Mouse (Mus musculus) frontal cortex, postnatal 10 days (tissue): Measurements from ENCODE around the gene Cyp3a57.
"Not testable (repeated sequence)": the region's sequence is repeated elsewhere in the genome, so short reads cannot be mapped to it uniquely, and the experiment has no call there.

Experiments used
- DNase-seq, 2 experiments: peaks; one replicate each; pipeline ENCODE4 v3.0.0; 2022; ENCODE audit warnings: low spot score in 2 of 2, mixed read lengths in 1 of 2

Gene Cyp3a57

DNA sequence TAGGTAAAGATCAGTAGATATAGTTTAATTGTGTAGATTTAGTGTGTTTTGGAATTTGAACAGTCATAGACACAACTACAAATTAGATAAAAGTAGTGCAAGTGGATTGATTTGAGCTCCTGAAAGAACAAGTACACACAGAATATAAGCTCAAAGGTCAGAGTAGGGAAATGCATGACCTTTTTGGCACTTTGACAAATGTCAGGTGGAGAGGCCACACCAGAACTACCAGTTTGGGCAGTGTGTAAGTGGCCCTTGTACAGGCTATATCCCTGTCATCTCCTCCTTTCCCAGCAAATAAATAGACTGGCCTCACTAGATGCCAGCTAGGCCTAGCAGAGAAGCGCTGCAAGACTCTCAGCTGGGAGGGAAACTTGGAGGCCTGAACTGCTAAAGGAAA lies at the start of gene Cyp3a57:
Gene Cyp3a57 (plus strand): TSS at position 339 of the 400 bp plus-strand sequence.
- DNase-seq, result no peak

DNA sequence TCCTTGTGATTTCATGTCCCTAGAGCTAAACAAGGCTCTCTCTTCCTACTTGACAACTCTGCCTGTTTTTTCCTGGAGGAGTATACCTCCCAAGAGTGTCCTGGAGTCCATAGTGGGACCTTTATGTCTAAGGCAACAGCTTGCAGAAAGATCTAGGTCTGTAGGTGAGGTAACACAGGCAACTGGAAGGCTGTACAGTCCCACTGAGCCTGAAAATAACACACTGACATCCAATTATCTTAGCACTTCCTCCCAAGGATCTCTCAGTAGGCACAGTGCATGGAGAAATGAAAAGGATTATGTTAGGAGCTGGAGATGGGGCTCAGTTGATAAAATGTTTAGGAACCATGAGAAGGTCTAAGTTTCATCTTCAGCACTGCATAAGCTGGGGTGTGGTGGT lies 44.6 kb upstream of the Cyp3a57 start:
- no peak for DNase-seq

DNA sequence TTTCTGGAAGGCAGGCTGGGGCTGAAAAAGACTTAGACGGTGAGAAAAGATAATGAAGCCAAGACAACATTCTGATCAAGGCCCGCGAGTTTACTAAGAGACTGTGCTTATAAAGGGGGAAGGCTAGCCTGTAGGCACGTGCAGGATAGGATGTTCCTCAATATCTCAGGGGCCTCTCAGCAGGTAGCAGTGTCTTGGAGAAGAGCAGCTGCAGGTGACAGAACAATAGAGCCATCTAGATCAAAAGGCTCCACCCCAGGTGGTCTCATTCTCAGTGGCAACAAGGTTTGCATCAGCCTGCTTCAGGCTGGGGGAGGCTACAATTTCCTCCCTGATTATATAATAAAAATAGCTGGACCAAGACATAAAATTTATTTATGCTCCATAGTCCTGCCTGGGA lies 43.3 kb upstream of the Cyp3a57 start:
- DNase-seq, result not testable (repeated sequence)

DNA sequence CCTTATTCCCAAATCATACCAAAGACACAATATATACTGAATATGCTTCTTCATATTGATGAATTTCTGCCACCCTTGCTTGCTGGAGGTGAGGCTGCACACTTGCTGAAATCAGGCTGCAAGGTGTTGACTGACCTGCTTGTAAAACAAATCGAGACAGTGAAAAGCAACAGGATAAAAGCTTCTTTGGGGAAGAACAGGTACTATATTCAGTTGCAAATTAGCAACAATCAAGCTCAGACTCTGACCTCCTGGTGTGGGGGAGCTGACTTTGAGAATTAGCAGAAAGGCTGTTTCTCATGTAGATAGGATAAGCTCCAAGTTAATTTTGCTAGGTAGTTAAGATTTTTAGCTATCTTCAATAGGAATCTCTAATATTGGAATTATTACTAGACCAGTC lies 42.7 kb upstream of the Cyp3a57 start:
- no peak for DNase-seq

DNA sequence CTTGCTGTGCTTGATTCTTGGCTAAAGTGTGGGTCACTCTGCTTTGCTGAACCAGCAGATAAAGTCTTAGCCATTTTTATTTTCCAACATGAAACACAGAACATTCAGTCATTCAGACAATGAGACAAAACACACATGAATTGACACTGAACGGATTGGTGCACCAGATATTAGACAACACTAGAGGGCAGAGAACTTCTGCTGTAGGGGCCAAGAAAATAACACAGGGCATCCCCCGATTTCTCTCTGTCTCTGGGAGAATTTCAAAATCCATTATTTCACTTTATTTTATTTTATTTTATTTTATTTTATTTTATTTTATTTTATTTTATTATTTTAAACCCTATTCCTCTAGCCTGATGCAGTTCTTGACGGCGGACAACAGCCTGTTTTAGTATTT lies 38.1 kb upstream of the Cyp3a57 start:
- DNase-seq, result not testable (repeated sequence)

DNA sequence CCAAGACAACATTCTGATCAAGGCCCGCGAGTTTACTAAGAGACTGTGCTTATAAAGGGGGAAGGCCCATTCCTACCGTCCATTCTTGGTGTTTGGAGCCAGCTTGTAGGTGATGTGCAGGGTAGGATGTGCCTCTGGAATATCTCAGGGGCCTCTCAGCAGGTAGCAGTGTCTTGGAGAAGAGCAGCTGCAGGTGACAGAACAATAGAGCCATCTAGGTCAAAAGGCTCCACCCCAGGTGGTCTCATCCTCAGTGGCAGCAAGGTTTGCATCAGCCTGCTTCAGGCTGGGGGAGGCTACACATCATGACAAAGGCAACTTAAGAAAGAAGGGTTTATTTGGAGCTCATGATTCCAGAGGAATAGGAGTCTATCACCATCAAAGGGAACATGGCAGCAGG lies 37.3 kb upstream of the Cyp3a57 start:
- not testable (repeated sequence) for DNase-seq

DNA sequence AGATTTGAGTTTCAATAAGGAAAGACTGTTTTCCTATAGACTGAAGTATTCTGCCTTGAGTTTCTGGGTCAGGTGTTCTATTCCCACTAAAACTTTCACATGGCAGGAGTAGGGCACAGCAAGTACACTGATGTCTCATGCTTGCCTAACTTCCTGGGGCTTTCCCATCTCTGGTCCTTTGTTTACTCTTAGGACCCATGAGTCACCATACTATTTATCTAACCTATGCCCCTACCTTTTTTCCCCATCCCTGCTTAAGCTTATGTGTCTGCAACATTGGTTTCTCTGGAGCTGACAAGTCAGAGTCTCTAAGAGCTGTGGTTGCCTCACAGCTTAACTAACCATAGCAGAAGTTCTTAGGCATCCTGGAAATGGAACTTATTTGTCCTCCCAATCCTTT lies 31.2 kb upstream of the Cyp3a57 start:
- DNase-seq, result no peak

DNA sequence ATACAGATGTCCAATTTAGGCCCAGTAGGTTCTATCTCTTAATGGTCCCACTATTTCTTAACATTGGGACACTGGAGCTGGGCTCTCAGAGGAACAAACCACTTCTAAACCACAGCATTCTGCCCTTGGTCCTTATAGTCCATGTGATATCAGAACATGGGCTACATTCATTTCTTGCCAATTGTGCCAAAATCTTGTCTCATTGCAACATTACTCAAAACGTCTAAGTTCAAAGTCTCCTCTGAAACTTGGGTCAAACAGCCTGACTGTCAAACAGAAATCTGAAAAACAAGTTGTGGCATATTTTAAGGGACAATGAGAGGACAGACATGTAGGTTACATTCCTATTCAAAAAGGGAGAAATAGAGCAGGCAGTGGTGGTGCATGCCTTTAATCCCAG lies 27.9 kb upstream of the Cyp3a57 start:
- no peak for DNase-seq

DNA sequence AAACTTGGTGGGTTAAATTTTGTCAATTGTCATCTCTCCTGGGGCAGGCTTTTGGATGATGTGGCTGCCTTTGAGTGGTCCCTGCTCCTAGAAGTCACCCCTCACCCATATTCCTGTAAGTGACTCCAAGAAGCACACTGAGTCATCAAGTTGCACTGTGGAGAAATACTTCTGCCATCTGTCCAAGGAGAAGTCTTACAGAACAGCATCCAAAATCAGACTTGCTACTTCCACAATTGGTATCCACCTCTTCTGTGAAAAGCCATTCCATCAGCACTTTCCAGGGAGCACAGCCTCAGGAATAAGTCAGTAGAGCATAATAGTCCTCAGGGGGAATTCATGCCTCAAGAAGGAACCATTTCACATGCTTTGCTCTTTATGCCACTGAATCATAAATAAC lies 6.3 kb upstream of the Cyp3a57 start:
- not testable (repeated sequence) for DNase-seq

DNA sequence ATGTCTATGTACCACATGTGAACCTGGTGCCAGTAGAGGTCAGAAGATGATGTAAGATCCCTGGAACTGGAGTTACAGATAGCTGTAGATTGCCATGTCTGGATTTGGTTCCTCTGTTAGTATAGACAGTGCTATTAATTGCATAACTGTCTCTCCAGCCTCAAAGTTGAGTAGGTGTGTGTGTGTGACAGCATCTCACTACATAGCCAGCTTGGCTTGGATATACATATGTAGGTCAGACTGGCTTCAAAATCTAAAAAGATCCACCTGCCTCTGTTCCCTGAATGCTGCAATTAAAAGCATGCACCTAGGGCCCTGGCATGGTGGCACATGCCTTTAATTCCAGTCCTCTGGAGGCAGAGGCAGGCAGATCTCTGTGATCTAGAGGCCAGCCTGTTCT lies 4.6 kb downstream of the Cyp3a57 start:
- no peak for DNase-seq

DNA sequence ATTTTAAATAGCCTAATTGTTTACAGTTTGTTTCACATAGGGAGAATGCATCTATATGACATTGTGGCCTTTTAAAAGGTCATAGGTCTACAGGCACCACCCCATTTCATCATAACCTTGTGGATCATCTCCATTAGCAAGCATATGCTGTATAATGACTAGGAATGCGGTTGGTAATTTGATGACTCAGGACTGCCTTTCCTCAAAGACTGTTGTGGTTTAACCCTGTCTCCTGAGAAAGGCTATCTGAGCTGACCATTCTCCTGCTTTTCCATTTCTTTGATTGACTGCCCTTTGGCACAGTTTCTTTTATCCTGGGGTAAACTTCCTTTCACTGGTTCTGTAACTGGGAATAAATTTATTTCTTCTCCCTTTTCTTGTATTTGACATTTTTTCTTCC lies 8.0 kb downstream of the Cyp3a57 start:
- no peak for DNase-seq

DNA sequence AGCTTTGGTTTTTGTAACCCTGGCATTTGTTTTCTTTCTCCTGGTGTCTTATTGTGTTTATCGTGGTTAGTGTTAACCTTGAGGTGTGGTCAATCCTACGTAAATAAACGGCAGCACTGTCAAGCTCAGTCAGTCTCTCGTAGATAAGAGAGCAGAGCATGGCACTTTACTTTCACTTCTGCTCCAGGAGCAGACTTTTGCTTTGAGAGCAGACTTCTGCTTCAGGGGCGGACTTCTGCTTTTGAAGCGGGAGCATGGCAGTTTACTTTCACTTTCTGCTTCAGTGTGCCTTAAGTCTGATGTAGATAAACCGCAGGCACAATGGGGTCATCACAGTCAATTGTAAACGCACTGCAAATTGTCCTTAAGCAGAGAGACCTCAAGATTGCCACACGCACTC lies 70.3 kb downstream of the Cyp3a57 start:
- not testable (repeated sequence) for DNase-seq

DNA sequence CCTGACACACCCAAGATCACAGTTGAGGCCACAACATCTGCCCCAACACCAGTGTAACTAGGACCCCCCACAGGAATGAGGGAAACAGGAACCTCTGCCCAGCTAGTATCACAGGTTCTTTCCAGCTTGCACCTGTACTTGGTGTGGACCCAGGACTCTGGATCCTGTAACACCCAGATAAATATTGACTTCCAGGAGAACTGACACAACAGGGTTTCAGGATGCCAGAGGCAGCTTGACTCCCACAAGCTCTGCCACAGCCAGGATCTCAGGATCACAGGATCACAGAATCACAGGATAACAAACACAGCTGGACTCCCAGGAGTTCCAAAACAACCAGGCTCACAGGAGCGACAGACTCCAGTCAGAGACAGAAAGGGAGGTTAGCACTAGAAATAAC lies 77.2 kb downstream of the Cyp3a57 start:
- no peak for DNase-seq

DNA sequence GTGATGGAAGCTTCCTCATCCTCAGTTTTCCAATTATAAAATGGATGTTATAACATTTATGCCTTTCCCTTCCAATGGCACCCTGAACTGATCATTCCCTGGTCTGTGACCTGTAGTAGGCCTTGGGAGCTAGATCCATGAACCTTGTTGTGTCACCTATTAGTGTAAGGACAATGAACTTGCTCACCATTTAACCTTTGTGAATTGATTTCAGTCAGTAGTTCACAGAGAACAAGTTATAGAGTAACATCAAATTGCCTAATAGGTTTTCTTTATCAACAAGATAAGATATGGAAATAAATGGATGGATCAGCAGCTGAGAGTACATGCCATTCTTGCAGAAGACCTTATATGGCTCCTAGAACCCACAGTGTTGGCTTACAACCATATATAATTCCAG lies 85.9 kb downstream of the Cyp3a57 start:
- DNase-seq, result no peak

DNA sequence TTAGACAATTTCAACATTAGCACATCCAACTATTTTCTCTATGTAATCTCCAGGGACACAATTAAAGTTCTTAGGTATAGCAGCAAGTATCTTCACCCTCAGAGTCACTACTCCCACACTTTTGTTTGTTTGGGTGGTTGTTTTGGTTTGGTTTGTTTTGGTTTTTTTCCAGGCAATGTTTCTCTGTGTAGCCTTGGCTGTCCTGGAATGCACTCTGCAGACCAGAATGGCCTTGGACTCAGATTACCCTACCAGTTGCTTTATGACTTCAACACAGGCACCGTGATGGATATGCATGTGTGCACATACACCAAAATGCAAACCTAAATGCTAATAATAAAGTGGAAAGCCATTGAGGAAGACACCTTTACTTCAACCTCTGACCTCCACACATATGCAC lies 88.6 kb downstream of the Cyp3a57 start:
- no peak for DNase-seq
